Mouse (Mus musculus) mesoderm, embryonic 11.5 days (tissue): Measurements from ENCODE around the gene Osbpl2.

Source experiments
- DNase-seq: peaks from one replicate; pipeline ENCODE4 v3.0.0-alpha.2; 2012; ENCODE audit warnings: low read depth, low spot score

Osbpl2 gene

GRCm38 (mm10) chr2:180104659-180105377 lies 14.3 kb upstream of the Osbpl2 start:
- no peak for DNase-seq

- no peak for DNase-seq
Measured at GRCm38 (mm10) chr2:180105441-180106190, 13.5 kb upstream of the Osbpl2 start.

- no peak for DNase-seq
Measured at GRCm38 (mm10) chr2:180107081-180107480, 12.0 kb upstream of the Osbpl2 start.

- DNase-seq, result no peak
Measured at GRCm38 (mm10) chr2:180108285-180108684, 10.8 kb upstream of the Osbpl2 start.

- DNase-seq, result no peak
Measured at GRCm38 (mm10) chr2:180113909-180114890, 4.9 kb upstream of the Osbpl2 start.

GRCm38 (mm10) chr2:180115279-180115678 lies 3.8 kb upstream of the Osbpl2 start:
- no peak for DNase-seq

- DNase-seq, result no peak
Measured at GRCm38 (mm10) chr2:180116081-180116493, 3.0 kb upstream of the Osbpl2 start.

- DNase-seq, result no peak
Measured at GRCm38 (mm10) chr2:180116741-180117484, 2.2 kb upstream of the Osbpl2 start.

- peak; percentile 83 for DNase-seq
Measured at GRCm38 (mm10) chr2:180117485-180118194, 1.5 kb upstream of the Osbpl2 start.

GRCm38 (mm10) chr2:180119439-180120291 lies 559 bp downstream of the Osbpl2 start:
- peak; percentile 56 for DNase-seq

- no peak for DNase-seq
Measured at GRCm38 (mm10) chr2:180120292-180120761, 1.2 kb downstream of the Osbpl2 start.

- no peak for DNase-seq
Measured at GRCm38 (mm10) chr2:180124192-180124591, 5.1 kb downstream of the Osbpl2 start.

GRCm38 (mm10) chr2:180126195-180126594 lies 7.1 kb downstream of the Osbpl2 start:
- no peak for DNase-seq

- DNase-seq, result no peak
Measured at GRCm38 (mm10) chr2:180127675-180128074, 8.6 kb downstream of the Osbpl2 start.

GRCm38 (mm10) chr2:180133231-180133630 lies 14.1 kb downstream of the Osbpl2 start:
- DNase-seq, result no peak

GRCm38 (mm10) chr2:180133911-180134310 lies 14.8 kb downstream of the Osbpl2 start:
- DNase-seq, result no peak

- no peak for DNase-seq
Measured at GRCm38 (mm10) chr2:180135414-180135813, 16.3 kb downstream of the Osbpl2 start.

GRCm38 (mm10) chr2:180146091-180146490 lies 27.0 kb downstream of the Osbpl2 start:
- no peak for DNase-seq

GRCm38 (mm10) chr2:180147379-180147778 lies 28.3 kb downstream of the Osbpl2 start:
- no peak for DNase-seq
